Mouse (Mus musculus): ENCODE data around the gene Rbfox1. TPM values are rescaled to one million over a fixed set of nuclear protein-coding genes. Genes with fewer than 3 reads are reported as not detected.

Gene Rbfox1
- polyA plus RNA-seq, 1 experiment = not detected

DNA sequence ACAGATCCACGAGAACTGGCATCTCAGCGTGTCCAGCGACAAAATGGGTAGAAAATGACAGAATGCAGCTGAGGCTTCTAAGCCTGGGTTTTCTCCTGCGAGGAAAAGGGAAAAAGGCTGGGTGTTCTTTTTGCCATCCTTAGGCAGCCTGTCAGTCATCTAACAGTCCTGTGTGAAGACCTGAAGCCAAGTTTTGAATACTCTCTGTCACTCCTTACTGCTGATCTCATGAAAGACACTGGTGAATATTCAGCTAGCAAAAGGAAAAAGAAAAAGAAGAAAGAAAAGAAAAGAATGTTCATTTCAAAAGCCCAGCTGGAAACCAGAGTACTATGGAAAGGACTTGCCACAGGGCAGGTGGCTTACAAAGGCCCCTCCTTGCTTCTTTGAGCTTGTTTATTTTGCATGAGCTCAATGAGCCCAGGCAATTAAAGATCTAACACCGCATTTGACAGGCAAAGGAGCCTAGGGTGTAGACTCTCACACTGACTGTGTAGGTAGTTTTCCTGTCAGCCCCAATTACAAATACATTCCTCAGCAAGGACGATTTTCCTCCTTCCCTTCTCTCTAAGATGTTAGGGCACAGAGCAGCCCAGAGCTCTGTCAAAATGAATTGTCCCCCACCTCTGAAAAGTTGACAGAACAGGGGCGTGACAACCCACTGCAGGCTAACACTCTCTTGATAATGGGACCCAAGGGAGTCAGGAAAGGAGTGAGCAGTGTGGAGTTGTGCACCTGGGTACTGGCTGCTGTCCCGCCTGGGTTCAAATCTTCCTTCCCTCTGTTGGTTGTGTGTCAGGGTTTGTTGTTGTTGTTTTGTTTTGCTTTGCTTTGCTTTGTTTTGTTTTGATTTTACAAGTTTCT lies 1079.8 kb downstream of the Rbfox1 start:
- no peak for TF ChIP-seq POLR2A (IDR thresholded peaks at IDR 0.05; ENCODE audit: borderline replicate concordance, control insufficient read depth, low read depth, low read length)
- no peak for TF ChIP-seq CTCF (IDR thresholded peaks at IDR 0.05; ENCODE audit: control insufficient read depth, insufficient read depth, low read length)
- no peaks in the 10 kb centered on the region for H3K4me1 ChIP-seq (ENCODE audit: control insufficient read depth, insufficient read depth, low read length)
- no peak overlapping the region for H3K4me3 ChIP-seq (replicated peaks; ENCODE audit: control insufficient read depth, low read depth, low read length)
- 23% methylated on average over 8 of the region's 8 CpGs for WGBS
- H3K27ac ChIP-seq (ENCODE audit: control insufficient read depth, insufficient read depth, low read depth, low read length, poor library complexity) = no peak overlapping the region

DNA sequence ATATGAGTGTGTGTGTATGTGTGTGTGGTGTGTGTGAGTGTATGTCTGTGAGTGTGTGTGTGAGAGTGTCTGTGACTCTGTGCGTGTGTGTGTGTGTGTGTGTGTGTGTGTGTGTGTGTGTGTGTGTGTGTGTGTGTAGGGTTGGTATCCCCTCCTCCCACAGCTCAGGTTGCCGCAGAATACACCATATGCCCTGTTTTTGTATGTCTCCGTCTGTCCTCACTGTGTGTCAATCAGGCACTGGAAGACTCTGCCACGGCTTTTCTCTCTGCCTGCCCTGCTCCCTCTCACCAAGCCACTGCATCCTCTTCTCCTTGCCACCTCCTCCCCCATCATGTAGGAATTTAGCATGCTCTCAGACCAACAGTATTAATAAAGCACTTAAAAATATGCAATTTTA lies 1084.8 kb downstream of the Rbfox1 start:
- no peak overlapping the region for H3K27ac ChIP-seq (ENCODE audit: control insufficient read depth, insufficient read depth, low read depth, low read length, poor library complexity)
- H3K4me1 ChIP-seq (ENCODE audit: control insufficient read depth, insufficient read depth, low read length) = no peaks in the 10 kb centered on the region
- 79% methylated on average over 4 of the region's 4 CpGs for WGBS
- no peak overlapping the region for H3K4me3 ChIP-seq (replicated peaks; ENCODE audit: control insufficient read depth, low read depth, low read length)
- TF ChIP-seq POLR2A (IDR thresholded peaks at IDR 0.05; ENCODE audit: borderline replicate concordance, control insufficient read depth, low read depth, low read length) (no peak), CTCF (IDR thresholded peaks at IDR 0.05; ENCODE audit: control insufficient read depth, insufficient read depth, low read length) (no peak)

DNA sequence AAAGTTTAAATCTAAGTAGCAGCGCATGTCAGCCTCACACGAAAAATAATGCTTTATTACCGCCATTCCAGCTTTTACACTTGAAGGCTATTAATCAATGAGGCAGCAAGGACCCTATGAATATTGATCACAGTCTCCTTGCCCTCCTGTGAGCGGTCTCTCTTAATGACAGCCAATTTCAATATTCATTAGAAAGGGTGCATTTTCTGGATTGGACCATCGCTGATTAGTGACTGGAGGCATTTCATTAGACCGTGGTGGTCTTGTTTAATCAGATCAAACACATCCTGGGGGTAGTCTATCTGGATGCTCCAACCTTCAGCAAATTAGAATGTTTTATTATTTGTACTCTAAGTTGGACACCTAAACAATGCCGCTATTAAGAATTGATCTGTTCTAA lies 1091.2 kb downstream of the Rbfox1 start:
- no peak for TF ChIP-seq CTCF (IDR thresholded peaks at IDR 0.05; ENCODE audit: control insufficient read depth, insufficient read depth, low read length)
- no peak for TF ChIP-seq POLR2A (IDR thresholded peaks at IDR 0.05; ENCODE audit: borderline replicate concordance, control insufficient read depth, low read depth, low read length)
- 84% methylated on average over 7 of the region's 7 CpGs for WGBS
- no peak overlapping the region for H3K4me3 ChIP-seq (replicated peaks; ENCODE audit: control insufficient read depth, low read depth, low read length)

GRCm38 (mm10) chr16:6983947-6984346 lies 1098.8 kb downstream of the Rbfox1 start:
- H3K4me1 ChIP-seq (ENCODE audit: control insufficient read depth, insufficient read depth, low read length) = no peaks in the 10 kb centered on the region
- TF ChIP-seq CTCF (IDR thresholded peaks at IDR 0.05; ENCODE audit: control insufficient read depth, insufficient read depth, low read length) (no peak), POLR2A (IDR thresholded peaks at IDR 0.05; ENCODE audit: borderline replicate concordance, control insufficient read depth, low read depth, low read length) (no peak)
- no peak overlapping the region for H3K4me3 ChIP-seq (replicated peaks; ENCODE audit: control insufficient read depth, low read depth, low read length)
- WGBS = 78% methylated on average over 2 of the region's 2 CpGs
- H3K27ac ChIP-seq (ENCODE audit: control insufficient read depth, insufficient read depth, low read depth, low read length, poor library complexity) = no peak overlapping the region

More for the DNA sequence above, 1091.2 kb downstream of the Rbfox1 start:
- H3K4me1 ChIP-seq (ENCODE audit: control insufficient read depth, insufficient read depth, low read length) = no peaks in the 10 kb centered on the region
- no peak overlapping the region for H3K27ac ChIP-seq (ENCODE audit: control insufficient read depth, insufficient read depth, low read depth, low read length, poor library complexity)

- Histone ChIP-seq H3K4me1 (ENCODE audit: control insufficient read depth, insufficient read depth, low read length) (no peaks in the 10 kb centered on the region), H3K4me3 (replicated peaks; ENCODE audit: control insufficient read depth, low read depth, low read length) (no peak overlapping the region), H3K27ac (ENCODE audit: control insufficient read depth, insufficient read depth, low read depth, low read length, poor library complexity) (no peak overlapping the region)
- TF ChIP-seq CTCF (IDR thresholded peaks at IDR 0.05; ENCODE audit: control insufficient read depth, insufficient read depth, low read length) (no peak), POLR2A (IDR thresholded peaks at IDR 0.05; ENCODE audit: borderline replicate concordance, control insufficient read depth, low read depth, low read length) (no peak)
These were observed 1100.9 kb downstream of the Rbfox1 start for GRCm38 (mm10) chr16:6986031-6986430.

DNA sequence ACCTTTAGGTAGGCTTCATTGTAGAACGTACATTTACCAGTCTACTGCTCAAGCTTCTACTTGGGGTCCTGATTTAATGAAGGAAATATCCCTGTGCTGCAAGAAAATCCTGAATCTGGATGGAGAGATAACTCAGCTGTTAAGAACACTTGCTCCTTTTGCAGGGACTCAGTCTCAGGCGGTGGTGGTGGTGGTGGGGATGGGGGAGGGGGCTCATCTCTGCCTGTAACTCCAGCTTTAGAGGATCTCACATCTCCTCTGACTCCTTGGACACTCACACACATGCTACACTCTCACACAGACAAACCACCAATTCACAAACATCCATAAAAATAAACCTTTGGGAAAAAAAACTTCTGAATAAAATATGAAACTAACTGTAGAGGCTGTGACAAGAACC lies 1101.3 kb downstream of the Rbfox1 start:
- TF ChIP-seq POLR2A (IDR thresholded peaks at IDR 0.05; ENCODE audit: borderline replicate concordance, control insufficient read depth, low read depth, low read length) (no peak), CTCF (IDR thresholded peaks at IDR 0.05; ENCODE audit: control insufficient read depth, insufficient read depth, low read length) (no peak)
- Histone ChIP-seq H3K27ac (ENCODE audit: control insufficient read depth, insufficient read depth, low read depth, low read length, poor library complexity) (no peak overlapping the region), H3K4me1 (ENCODE audit: control insufficient read depth, insufficient read depth, low read length) (no peaks in the 10 kb centered on the region), H3K4me3 (replicated peaks; ENCODE audit: control insufficient read depth, low read depth, low read length) (no peak overlapping the region)
- WGBS = 83% methylated on average over 2 of the region's 2 CpGs

GRCm38 (mm10) chr16:6992251-6992650 lies 1107.1 kb downstream of the Rbfox1 start:
- Histone ChIP-seq H3K4me3 (replicated peaks; ENCODE audit: control insufficient read depth, low read depth, low read length) (no peak overlapping the region), H3K27ac (ENCODE audit: control insufficient read depth, insufficient read depth, low read depth, low read length, poor library complexity) (no peak overlapping the region), H3K4me1 (ENCODE audit: control insufficient read depth, insufficient read depth, low read length) (no peaks in the 10 kb centered on the region)
- TF ChIP-seq POLR2A (IDR thresholded peaks at IDR 0.05; ENCODE audit: borderline replicate concordance, control insufficient read depth, low read depth, low read length) (no peak), CTCF (IDR thresholded peaks at IDR 0.05; ENCODE audit: control insufficient read depth, insufficient read depth, low read length) (no peak)
- whole genome bisulfite sequencing = 57% methylated on average over 5 of the region's 5 CpGs

DNA sequence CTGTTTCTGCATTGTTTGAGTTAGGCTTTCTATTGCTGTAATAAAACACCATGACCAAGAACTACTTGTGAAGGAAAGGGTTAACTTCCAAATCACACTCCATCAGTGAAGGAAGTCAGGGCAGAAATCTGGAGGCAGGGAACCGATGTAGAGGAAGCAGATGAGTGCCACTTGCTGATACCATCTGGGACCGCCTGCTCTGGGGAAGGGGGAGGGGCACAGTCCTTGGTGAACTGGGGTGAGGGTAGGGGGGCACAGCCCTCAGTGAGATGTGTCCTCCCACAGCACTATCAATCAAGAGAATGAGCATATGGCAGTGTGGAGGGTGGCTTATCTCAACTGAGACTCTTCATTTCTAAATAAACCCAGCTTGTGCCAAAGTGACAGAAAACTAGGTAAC lies 1108.0 kb downstream of the Rbfox1 start:
- Histone ChIP-seq H3K4me1 (ENCODE audit: control insufficient read depth, insufficient read depth, low read length) (no peaks in the 10 kb centered on the region), H3K4me3 (replicated peaks; ENCODE audit: control insufficient read depth, low read depth, low read length) (no peak overlapping the region), H3K27ac (ENCODE audit: control insufficient read depth, insufficient read depth, low read depth, low read length, poor library complexity) (no peak overlapping the region)
- TF ChIP-seq CTCF (IDR thresholded peaks at IDR 0.05; ENCODE audit: control insufficient read depth, insufficient read depth, low read length) = no peak
- no peak for TF ChIP-seq POLR2A (IDR thresholded peaks at IDR 0.05; ENCODE audit: borderline replicate concordance, control insufficient read depth, low read depth, low read length)
- 11% methylated on average over 2 of the region's 2 CpGs for WGBS

Measured in bone marrow, adult 2 months (tissue).